Mouse (Mus musculus): ENCODE measurements around the gene Tmem253.

- TF ChIP-seq POLR2A (IDR thresholded peaks at IDR 0.05; ENCODE audit: insufficient read length, low read depth) (no peak), TCF3 (IDR thresholded peaks at IDR 0.05; ENCODE audit: insufficient read length, low read depth) (no peak), POLR2AphosphoS2 (IDR thresholded peaks at IDR 0.05; ENCODE audit: insufficient read length, low read depth) (no peak), MYOG (IDR thresholded peaks at IDR 0.05; ENCODE audit: control insufficient read depth in 1 of 3, insufficient read depth in 1 of 3, insufficient read length in 2 of 3, low read depth in 2 of 3) (no peak), CEBPB (IDR thresholded peaks at IDR 0.05; ENCODE audit: insufficient read depth, poor library complexity, severe bottlenecking) (no peak)
These were observed 5.7 kb downstream of the Tmem253 start for GRCm38 (mm10) chr14:52021138-52021529.
